Mouse (Mus musculus) G1E (cell line): ENCODE measurements around the gene Gtf2f2. TPM values are rescaled to one million over a fixed set of nuclear protein-coding genes. Genes with fewer than 3 reads are reported as not detected.

ENCODE experiments used
- ATAC-seq: 2 replicates; pipeline ENCODE4 v1.8.0; 2016; ENCODE audit warnings: mild to moderate bottlenecking; ENCODE audit not compliant: insufficient number of reproducible peaks, poor library complexity, low FRiP score, severe bottlenecking; ENCODE audit errors: extremely low read depth
- DNase-seq: peaks from one replicate; pipeline ENCODE4 v3.0.0; 2012; ENCODE audit warnings: low spot score
- H3K27me3 ChIP-seq: 2 replicates; pipeline ENCODE4 v1.6.1; 2012; ENCODE audit warnings: mild to moderate bottlenecking, low read length, inconsistent platforms; ENCODE audit not compliant: insufficient read depth
- H3K36me3 ChIP-seq: replicated peaks from 2 replicates; pipeline ENCODE3; 2012; ENCODE audit warnings: mild to moderate bottlenecking, inconsistent platforms
- H3K4me1 ChIP-seq: 2 replicates; pipeline ENCODE4 v1.6.1; 2012; ENCODE audit warnings: low read depth, low read length, inconsistent platforms, mixed read lengths; ENCODE audit not compliant: insufficient read depth
- H3K4me3 ChIP-seq: 2 replicates; pipeline ENCODE4 v1.5.1; 2012; ENCODE audit warnings: low read depth, mild to moderate bottlenecking, inconsistent platforms, low read length, moderate library complexity, mixed read lengths
- H3K9me3 ChIP-seq: replicated peaks from 2 replicates; pipeline ENCODE4 v1.6.1; 2012; ENCODE audit warnings: inconsistent platforms
- CTCF ChIP-seq: IDR thresholded peaks from 2 replicates; pipeline ENCODE4 v1.5.1; 2012; ENCODE audit warnings: low read depth, low read length, inconsistent platforms, mixed read lengths
- GATA1 ChIP-seq: IDR thresholded peaks from 2 replicates; pipeline ENCODE4 v1.6.1; 2012; ENCODE audit warnings: borderline replicate concordance, low read length, inconsistent platforms, mixed read lengths
- GATA2 ChIP-seq: IDR thresholded peaks from 2 replicates; pipeline ENCODE4 v1.6.1; 2012; ENCODE audit warnings: low read depth, low read length, inconsistent platforms, borderline replicate concordance
- POLR2AphosphoS5 ChIP-seq: IDR thresholded peaks from 2 replicates; pipeline ENCODE4 v1.6.1; 2012; ENCODE audit warnings: low read depth, low read length, inconsistent platforms; ENCODE audit not compliant: insufficient replicate concordance
- TAL1 ChIP-seq: conservative IDR thresholded peaks from 2 replicates; pipeline ENCODE4 v1.6.1; 2012; ENCODE audit warnings: low read depth, low read length, inconsistent platforms, mixed read lengths
- polyA plus RNA-seq: library from polyadenylated mRNA; stranded (reverse); fragments of >175 nt; gene quantifications from 2 replicates; pipeline ENCODE4 v1.2.3, GENCODE M21; 2012
- total RNA-seq, 2 experiments: library from RNA; stranded (forward) in 1 of 2; stranded (reverse) in 1 of 2; fragments of 200-1000 nt in 1 of 2; fragments of >200 nt in 1 of 2; fragmentation: Nextera tagmentation in 1 of 2; gene quantifications; 2 replicates each; pipeline ENCODE4 v1.2.3; 2014 to 2017

Gtf2f2 gene
- total and polyA plus RNA-seq, 3 experiments = 9.1 to 49.5 (median 33.3) TPM

GRCm38 (mm10) chr14:76043251-76044163, 32.8 kb upstream of the Gtf2f2 start:
- Histone ChIP-seq H3K27me3 (peaks cover 13% of the 10 kb centered on the region), H3K4me1 (no peaks in the 10 kb centered on the region), H3K4me3 (no peak overlapping the region), H3K9me3 (no peaks in the 10 kb centered on the region), H3K36me3 (no peaks in the 10 kb centered on the region)
- no peak for ATAC-seq
- TF ChIP-seq TAL1 = no peak
- TF ChIP-seq GATA1 = no peak
- TF ChIP-seq GATA2 = no peak
- no peak for TF ChIP-seq POLR2AphosphoS5
- no peak for TF ChIP-seq CTCF
- no peak for DNase-seq

GRCm38 (mm10) chr14:76033221-76033637, 22.6 kb upstream of the Gtf2f2 start:
- no peak overlapping the region for H3K4me3 ChIP-seq
- DNase-seq = no peak
- H3K9me3 ChIP-seq = no peaks in the 10 kb centered on the region

GRCm38 (mm10) chr14:76032671-76033136, 22.0 kb upstream of the Gtf2f2 start:
- Histone ChIP-seq H3K4me1 (no peaks in the 10 kb centered on the region), H3K36me3 (no peaks in the 10 kb centered on the region), H3K4me3 (no peak overlapping the region), H3K9me3 (no peaks in the 10 kb centered on the region), H3K27me3 (peaks cover 8% of the 10 kb centered on the region)
- TF ChIP-seq TAL1 (no peak), GATA2 (no peak), POLR2AphosphoS5 (no peak), GATA1 (no peak), CTCF (no peak)
- DNase-seq (no peak), ATAC-seq (no peak)

More at GRCm38 (mm10) chr14:76033221-76033637, 22.6 kb upstream of the Gtf2f2 start:
- Histone ChIP-seq H3K27me3 (peaks cover 8% of the 10 kb centered on the region), H3K4me1 (no peaks in the 10 kb centered on the region), H3K36me3 (no peaks in the 10 kb centered on the region)
- TF ChIP-seq POLR2AphosphoS5 (no peak), TAL1 (no peak), GATA1 (no peak), CTCF (no peak), GATA2 (no peak)
- ATAC-seq = no peak

GRCm38 (mm10) chr14:76031117-76031842, 20.6 kb upstream of the Gtf2f2 start:
- DNase-seq (no peak), ATAC-seq (no peak)
- Histone ChIP-seq H3K4me1 (no peaks in the 10 kb centered on the region), H3K4me3 (no peak overlapping the region), H3K27me3 (peaks cover 3% of the 10 kb centered on the region), H3K9me3 (no peaks in the 10 kb centered on the region), H3K36me3 (no peaks in the 10 kb centered on the region)
- TF ChIP-seq GATA2 (no peak), CTCF (no peak), TAL1 (no peak), GATA1 (no peak), POLR2AphosphoS5 (no peak)

- no peaks in the 10 kb centered on the region for H3K36me3 ChIP-seq
- no peaks in the 10 kb centered on the region for H3K9me3 ChIP-seq
- no peak for ATAC-seq
- peaks cover 28% of the 10 kb centered on the region for H3K27me3 ChIP-seq
- no peaks in the 10 kb centered on the region for H3K4me1 ChIP-seq
- no peak overlapping the region for H3K4me3 ChIP-seq
- no peak for DNase-seq
- TF ChIP-seq GATA2 (no peak), TAL1 (no peak), CTCF (no peak), POLR2AphosphoS5 (no peak), GATA1 (no peak)
These were observed 14.0 kb upstream of the Gtf2f2 start for GRCm38 (mm10) chr14:76024641-76025040.

GRCm38 (mm10) chr14:76020927-76021719, 10.5 kb upstream of the Gtf2f2 start:
- DNase-seq (no peak), ATAC-seq (no peak)
- H3K4me1 ChIP-seq = no peaks in the 10 kb centered on the region
- no peak overlapping the region for H3K4me3 ChIP-seq
- TF ChIP-seq GATA2 (no peak), TAL1 (no peak), CTCF (no peak), POLR2AphosphoS5 (no peak), GATA1 (no peak)
- no peaks in the 10 kb centered on the region for H3K36me3 ChIP-seq
- no peaks in the 10 kb centered on the region for H3K9me3 ChIP-seq
- H3K27me3 ChIP-seq = peaks cover 40% of the 10 kb centered on the region
